Mouse (Mus musculus): Measurements from ENCODE around the gene Eef1b2. TPM values are rescaled to one million over a fixed set of nuclear protein-coding genes. Genes with fewer than 3 reads are reported as not detected.
A peak's percentile ranks its signal among the peaks of the same experiment; 100 is the strongest.

Eef1b2 gene
- 617 and 653 TPM in 2 replicates for total RNA-seq (2014; rRNA removed)
- 449 and 480 TPM in 2 replicates for polyA plus RNA-seq (2015; fragmentation: Nextera tagmentation; extraction: Ambion mirVana)

DNA sequence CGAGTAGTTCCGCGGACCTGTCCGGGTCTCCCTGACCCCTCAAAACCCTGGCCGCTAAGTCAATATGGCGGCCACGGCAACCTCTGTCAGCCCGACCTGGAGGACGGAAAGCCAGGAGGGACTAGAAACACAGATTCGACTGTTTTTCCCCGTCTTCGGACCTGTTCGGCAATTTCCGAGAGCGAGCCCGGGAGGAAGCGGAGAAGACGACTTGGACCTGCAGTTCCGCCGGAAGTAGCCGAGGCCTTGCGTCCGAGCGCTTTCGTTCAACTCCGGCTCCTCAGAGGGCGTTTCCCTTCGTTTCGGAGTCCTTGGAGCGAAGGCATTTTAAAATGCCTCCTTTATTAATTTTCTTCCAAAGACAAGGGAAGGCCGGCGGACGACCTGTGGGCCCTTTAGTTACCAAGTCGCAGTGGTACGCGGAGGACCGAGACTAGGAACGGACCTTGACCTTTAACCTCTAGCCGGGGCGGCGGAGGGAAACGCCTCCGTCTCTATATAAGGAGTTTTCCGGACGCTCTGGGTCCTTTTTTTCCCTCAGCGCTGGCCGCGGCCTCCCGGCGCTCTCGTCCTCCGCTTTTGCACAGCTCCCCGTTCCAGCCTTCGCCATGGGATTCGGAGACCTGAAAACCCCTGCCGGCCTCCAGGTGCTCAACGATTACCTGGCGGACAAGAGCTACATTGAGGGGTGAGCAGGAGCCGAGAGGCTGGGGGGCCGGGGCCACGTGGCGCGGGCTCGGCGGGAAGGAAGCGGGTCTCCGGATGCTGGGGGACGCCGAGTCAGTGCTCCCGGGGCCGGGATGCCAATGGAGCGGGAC lies at the start of gene Eef1b2, which contains the start of gene Ndufs1:
TSS of gene Eef1b2 (plus strand) at position 222 of the 818 bp plus-strand sequence.
TSS of gene Ndufs1 (minus strand) at position 230 of the 818 bp plus-strand sequence.
- under 1% methylated on average over 72 of the region's 72 CpGs for WGBS
- ATAC-seq (ENCODE audit: low FRiP score), result peak; percentile 92
- Histone ChIP-seq H3K9ac (replicated peaks; ENCODE audit: low read length, poor library complexity, severe bottlenecking) (peak within 1 kb of the TSS; percentile 89), H3K4me3 (ENCODE audit: low read depth, low read length) (peak within 1 kb of the TSS; percentile 83), H3K4me1 (ENCODE audit: insufficient read depth, low read length) (peaks cover 20% of the 10 kb centered on the region), H3K4me2 (ENCODE audit: low read depth, low read length, poor library complexity, severe bottlenecking) (peak within 1 kb of the TSS; percentile 86), H3K27me3 (ENCODE audit: insufficient read depth, low read length) (no peaks in the 10 kb centered on the region), H3K36me3 (ENCODE audit: insufficient read depth, low read length) (peaks cover 4% of the 10 kb centered on the region; the same call in 1 of the 2 replicates), H3K9me3 (ENCODE audit: low read length) (no peaks in the 10 kb centered on the region), H3K27ac (ENCODE audit: low read depth, low read length) (peak within 1 kb of the TSS; percentile 90)
- peak; percentile 98 for DNase-seq (ENCODE audit: low spot score)
- TF ChIP-seq CTCF (IDR thresholded peaks at IDR 0.05), result no peak; the same call in 1 of the 2 replicates

DNA sequence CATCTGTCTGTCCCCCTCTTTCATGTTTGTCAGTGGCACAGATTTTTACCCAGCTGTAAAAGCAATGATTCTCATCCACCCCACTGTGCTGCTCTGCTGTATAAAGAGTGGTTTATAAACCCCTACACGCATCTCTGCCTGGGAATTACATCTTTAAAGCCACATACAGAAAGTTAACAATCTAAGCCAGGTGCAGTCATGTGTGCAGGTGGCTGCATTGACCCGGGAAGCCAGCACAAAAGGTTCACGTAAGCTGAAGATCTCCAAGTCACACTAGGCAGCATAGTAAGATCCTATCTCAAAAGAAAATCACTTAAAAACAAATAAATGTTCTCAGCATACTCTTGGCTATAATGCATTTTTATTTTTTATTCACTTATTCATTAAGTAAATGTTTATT lies 47.4 kb upstream of the Eef1b2 start:
- WGBS, result 17% methylated on average over 3 of the region's 3 CpGs
- no peak for DNase-seq (ENCODE audit: low spot score)
- no peak overlapping the region for H3K27ac ChIP-seq (ENCODE audit: low read depth, low read length)
- no peaks in the 10 kb centered on the region for H3K4me1 ChIP-seq (ENCODE audit: insufficient read depth, low read length)
- ATAC-seq (ENCODE audit: low FRiP score), result no peak
- 0 out of 2 replicates have a peak, but pooled peaks cover 3% of the 10 kb centered on the region for H3K36me3 ChIP-seq (ENCODE audit: insufficient read depth, low read length)
- TF ChIP-seq CTCF (IDR thresholded peaks at IDR 0.05), result no peak
- no peak overlapping the region for H3K4me3 ChIP-seq (ENCODE audit: low read depth, low read length)
- no peak overlapping the region for H3K4me2 ChIP-seq (ENCODE audit: low read depth, low read length, poor library complexity, severe bottlenecking)
- no peaks in the 10 kb centered on the region for H3K9me3 ChIP-seq (ENCODE audit: low read length)
- H3K27me3 ChIP-seq (ENCODE audit: insufficient read depth, low read length), result no peaks in the 10 kb centered on the region
- H3K9ac ChIP-seq (replicated peaks; ENCODE audit: low read length, poor library complexity, severe bottlenecking), result no peak overlapping the region

DNA sequence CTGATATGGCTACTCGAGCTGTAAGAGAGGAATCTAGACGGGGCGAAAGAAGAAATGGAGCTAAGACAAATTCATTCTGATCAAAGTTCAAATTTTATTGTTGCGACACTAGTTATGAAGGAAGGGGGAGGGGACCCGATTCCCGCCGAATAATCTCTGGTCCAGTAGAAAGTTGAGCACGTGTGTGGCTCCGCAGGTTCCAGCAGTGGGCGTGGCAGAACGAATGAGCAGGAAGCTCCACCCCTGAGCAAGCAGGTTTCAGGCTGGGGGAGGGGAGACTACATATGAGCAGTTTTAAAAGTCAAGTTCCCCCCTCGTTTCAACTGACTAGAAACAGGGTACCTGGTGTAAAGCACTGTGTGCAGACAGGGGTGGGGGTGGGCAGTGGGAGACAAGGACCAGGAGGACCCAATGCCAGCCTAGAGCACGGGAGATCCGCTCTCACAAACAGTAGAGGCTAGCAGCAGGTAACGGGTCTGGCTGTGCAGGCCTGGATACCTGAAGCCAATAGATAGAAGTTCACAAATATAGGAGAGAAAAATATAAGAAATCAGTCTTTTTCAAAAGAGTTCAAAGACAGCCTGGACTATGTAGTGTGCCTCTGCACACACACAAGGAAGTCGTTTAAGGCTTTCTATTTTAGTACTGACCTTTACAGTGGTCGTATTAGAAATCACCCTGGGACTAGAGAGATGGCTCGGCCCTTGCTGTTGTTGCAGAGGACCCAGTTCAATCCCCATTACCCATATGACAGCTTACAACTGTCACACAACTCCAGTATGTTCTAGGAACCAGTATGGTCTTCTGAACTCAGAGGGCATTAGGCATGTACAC lies 46.6 kb upstream of the Eef1b2 start:
- Histone ChIP-seq H3K27ac (ENCODE audit: low read depth, low read length) (no peak overlapping the region), H3K4me1 (ENCODE audit: insufficient read depth, low read length) (no peaks in the 10 kb centered on the region), H3K36me3 (ENCODE audit: insufficient read depth, low read length) (no peaks in the 10 kb centered on the region), H3K9me3 (ENCODE audit: low read length) (no peaks in the 10 kb centered on the region), H3K27me3 (ENCODE audit: insufficient read depth, low read length) (no peaks in the 10 kb centered on the region), H3K4me3 (ENCODE audit: low read depth, low read length) (peak overlapping the region; percentile 24), H3K4me2 (ENCODE audit: low read depth, low read length, poor library complexity, severe bottlenecking) (peak overlapping the region; percentile 51), H3K9ac (replicated peaks; ENCODE audit: low read length, poor library complexity, severe bottlenecking) (no peak overlapping the region)
- TF ChIP-seq CTCF (IDR thresholded peaks at IDR 0.05), result no peak
- 19% methylated on average over 18 of the region's 18 CpGs for WGBS
- ATAC-seq (ENCODE audit: low FRiP score) (peak; percentile 34; the same call in 1 of the 2 replicates), DNase-seq (ENCODE audit: low spot score) (no peak)

DNA sequence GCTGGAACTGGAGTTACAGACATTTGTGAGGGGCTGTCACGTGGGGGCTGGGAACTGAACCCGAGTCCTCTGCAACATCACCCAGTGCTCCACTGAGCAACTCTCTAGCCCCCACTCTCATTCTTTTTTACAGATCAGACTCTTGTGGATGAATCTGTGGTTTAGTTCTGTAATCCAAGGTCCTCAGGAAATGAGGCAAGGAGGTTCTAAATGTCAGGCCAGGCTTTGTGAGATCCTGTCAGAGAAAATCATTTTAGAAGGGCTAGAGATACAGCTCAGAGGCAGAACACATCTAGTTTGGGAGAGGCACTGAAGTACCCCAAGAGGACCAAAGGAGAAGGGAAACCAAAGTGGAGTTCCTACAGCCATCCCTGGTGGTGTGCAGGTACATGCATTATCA lies 45.7 kb upstream of the Eef1b2 start:
- no peak for DNase-seq (ENCODE audit: low spot score)
- no peak overlapping the region for H3K9ac ChIP-seq (replicated peaks; ENCODE audit: low read length, poor library complexity, severe bottlenecking)
- H3K4me3 ChIP-seq (ENCODE audit: low read depth, low read length), result no peak overlapping the region
- H3K9me3 ChIP-seq (ENCODE audit: low read length), result no peaks in the 10 kb centered on the region
- 88% methylated on average over 2 of the region's 2 CpGs for WGBS
- ATAC-seq (ENCODE audit: low FRiP score), result no peak
- H3K27me3 ChIP-seq (ENCODE audit: insufficient read depth, low read length), result no peaks in the 10 kb centered on the region
- no peak for TF ChIP-seq CTCF (IDR thresholded peaks at IDR 0.05)
- no peak overlapping the region for H3K4me2 ChIP-seq (ENCODE audit: low read depth, low read length, poor library complexity, severe bottlenecking)
- H3K27ac ChIP-seq (ENCODE audit: low read depth, low read length), result no peak overlapping the region
- H3K4me1 ChIP-seq (ENCODE audit: insufficient read depth, low read length), result no peaks in the 10 kb centered on the region
- no peaks in the 10 kb centered on the region for H3K36me3 ChIP-seq (ENCODE audit: insufficient read depth, low read length)

DNA sequence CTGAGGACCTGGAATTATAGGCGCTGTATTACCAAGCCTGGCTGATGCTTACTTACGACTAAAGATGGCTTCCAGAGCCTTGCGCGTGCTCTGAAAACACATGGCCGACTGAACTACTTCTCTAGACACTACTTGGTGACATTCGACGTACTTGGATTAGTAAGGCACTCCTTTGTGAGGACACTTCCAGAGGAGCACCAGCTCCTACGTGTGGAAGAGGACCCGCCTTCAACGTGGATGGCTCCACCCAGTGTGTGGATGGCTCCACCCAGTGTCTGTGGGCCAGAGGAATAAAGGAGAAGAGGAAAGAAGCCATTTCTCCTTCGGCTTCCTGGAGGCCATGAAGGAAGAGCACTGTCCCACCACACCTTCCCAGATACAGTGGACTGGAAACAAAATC lies 44.9 kb upstream of the Eef1b2 start:
- no peak for DNase-seq (ENCODE audit: low spot score)
- Histone ChIP-seq H3K4me3 (ENCODE audit: low read depth, low read length) (no peak overlapping the region), H3K27ac (ENCODE audit: low read depth, low read length) (no peak overlapping the region), H3K9me3 (ENCODE audit: low read length) (no peaks in the 10 kb centered on the region), H3K9ac (replicated peaks; ENCODE audit: low read length, poor library complexity, severe bottlenecking) (no peak overlapping the region), H3K36me3 (ENCODE audit: insufficient read depth, low read length) (no peaks in the 10 kb centered on the region), H3K4me2 (ENCODE audit: low read depth, low read length, poor library complexity, severe bottlenecking) (no peak overlapping the region), H3K27me3 (ENCODE audit: insufficient read depth, low read length) (no peaks in the 10 kb centered on the region), H3K4me1 (ENCODE audit: insufficient read depth, low read length) (no peaks in the 10 kb centered on the region)
- 90% methylated on average over 11 of the region's 11 CpGs for WGBS
- no peak for TF ChIP-seq CTCF (IDR thresholded peaks at IDR 0.05)
- ATAC-seq (ENCODE audit: low FRiP score), result no peak
